Mouse (Mus musculus) limb, embryonic 14.5 days (tissue): Measurements from ENCODE around the gene Gm20388. TPM values are rescaled to one million over a fixed set of nuclear protein-coding genes. Genes with fewer than 3 reads are reported as not detected.

ENCODE experiments used
- ATAC-seq: fragments of 200-750 bp; cut with Nextera tagmentation; 2 replicates; pipeline ENCODE4 v1.8.0; 2017; ENCODE audit warnings: low read depth, moderate number of reproducible peaks, moderate TSS enrichment; ENCODE audit not compliant: low FRiP score
- DNase-seq: peaks from one replicate; pipeline ENCODE4 v3.0.0-alpha.2; 2015; ENCODE audit warnings: low spot score
- H3K27ac ChIP-seq: fragments of 300-500 bp; sonication (generic); replicated peaks from 2 replicates; pipeline ENCODE4 v1.5.1; 2014; ENCODE audit warnings: low read depth, mild to moderate bottlenecking, low read length, moderate library complexity, mixed read lengths
- H3K27me3 ChIP-seq: fragments of 300-500 bp; sonication (generic); 2 replicates; pipeline ENCODE4 v1.6.1; 2014; ENCODE audit warnings: low read length, mixed read lengths; ENCODE audit not compliant: control insufficient read depth, insufficient read depth
- H3K36me3 ChIP-seq: fragments of 300-500 bp; sonication (generic); 2 replicates; pipeline ENCODE4 v1.6.1; 2014; ENCODE audit warnings: mild to moderate bottlenecking, low read length, moderate library complexity, mixed read lengths; ENCODE audit not compliant: control insufficient read depth, insufficient read depth
- H3K4me1 ChIP-seq: fragments of 300-500 bp; sonication (generic); 2 replicates; pipeline ENCODE4 v1.6.1; 2014; ENCODE audit warnings: antibody characterized with exemption, low read length, mixed read lengths; ENCODE audit not compliant: control insufficient read depth, insufficient read depth
- H3K4me2 ChIP-seq: fragments of 300-500 bp; sonication (generic); replicated peaks from 2 replicates; pipeline ENCODE4 v1.6.1; 2014; ENCODE audit warnings: low read depth, mild to moderate bottlenecking, low read length, moderate library complexity; ENCODE audit not compliant: severe bottlenecking
- H3K4me3 ChIP-seq: fragments of 300-500 bp; sonication (generic); replicated peaks from 2 replicates; pipeline ENCODE4 v1.5.1; 2014; ENCODE audit warnings: low read length
- H3K9ac ChIP-seq: fragments of 300-500 bp; sonication (generic); 2 replicates; pipeline ENCODE4 v1.6.1; 2014; ENCODE audit warnings: mild to moderate bottlenecking, low read depth, low read length, moderate library complexity; ENCODE audit not compliant: severe bottlenecking
- H3K9me3 ChIP-seq: fragments of 300-500 bp; sonication (generic); 2 replicates; pipeline ENCODE4 v1.6.1; 2016; ENCODE audit warnings: low read length; ENCODE audit not compliant: control insufficient read depth
- POLR2A ChIP-seq: fragments of 200-500 bp; IDR thresholded peaks from 2 replicates; pipeline ENCODE4 v1.8.0; 2012; ENCODE audit warnings: inconsistent platforms, mild to moderate bottlenecking, moderate library complexity, borderline replicate concordance; ENCODE audit not compliant: insufficient read depth, insufficient read length; ENCODE audit errors: extremely low read depth
- WGBS: fragments of 180-500 bp; shearing (Covaris S2); extraction: QIAGEN DNeasy Blood & Tissue Kit; methylation state at CpG from one replicate; pipeline ENCODE4 v1.1.7; 2014; 5-methylcytosine and 5-hydroxymethylcytosine counted together
- polyA plus RNA-seq, 2 experiments: library from polyadenylated mRNA; depleted of rRNA in 1 of 2; stranded (reverse) in 1 of 2; unstranded in 1 of 2; fragments of >200 nt; fragmentation: Nextera tagmentation in 1 of 2; extraction: Ambion mirVana in 1 of 2; gene quantifications; 2 replicates each; pipeline versions ENCODE4 v1.2.1 to v1.2.3; 2012 to 2014

Gene Gm20388
- polyA plus RNA-seq, 2 experiments: 1.9 to 49.9 TPM

- no peak for ATAC-seq
- H3K4me3 ChIP-seq: no peak overlapping the region
- no peak overlapping the region for H3K4me2 ChIP-seq
- no peaks in the 10 kb centered on the region for H3K9me3 ChIP-seq
- TF ChIP-seq POLR2A: no peak
- H3K27ac ChIP-seq: no peak overlapping the region
- H3K27me3 ChIP-seq: no peaks in the 10 kb centered on the region
- H3K4me1 ChIP-seq: peaks cover 30% of the 10 kb centered on the region
- WGBS: 74% methylated on average over 4 of the region's 4 CpGs
- no peak overlapping the region for H3K9ac ChIP-seq
- H3K36me3 ChIP-seq: no peaks in the 10 kb centered on the region
- no peak for DNase-seq
These were observed 459.8 kb downstream of the Gm20388 start for GRCm38 (mm10) chr8:120370461-120370860.

DNA sequence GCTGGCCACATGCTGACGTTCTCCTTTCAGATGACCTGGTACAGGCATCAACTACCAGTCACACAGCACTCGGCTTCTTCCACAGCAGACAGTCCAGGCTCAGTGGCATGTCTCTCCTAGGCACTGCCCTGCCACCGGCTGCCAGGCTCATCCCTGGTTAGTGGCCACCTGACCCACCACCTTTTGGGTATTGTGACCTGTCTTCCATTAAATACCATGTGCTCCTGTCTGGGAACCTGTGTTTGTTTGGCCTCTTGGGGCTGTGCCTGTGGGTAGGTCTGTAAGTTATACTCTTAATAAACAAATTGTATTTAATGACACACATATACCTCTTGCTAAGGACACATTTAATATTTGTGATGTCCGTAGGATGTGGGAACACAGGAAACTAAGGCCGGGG, 460.5 kb downstream of the Gm20388 start:
- H3K4me1 ChIP-seq: peaks cover 30% of the 10 kb centered on the region
- no peaks in the 10 kb centered on the region for H3K9me3 ChIP-seq
- H3K36me3 ChIP-seq: no peaks in the 10 kb centered on the region
- no peak for TF ChIP-seq POLR2A
- H3K27me3 ChIP-seq: no peaks in the 10 kb centered on the region
- H3K4me2 ChIP-seq: no peak overlapping the region
- 82% methylated on average over 5 of the region's 5 CpGs for WGBS
- H3K27ac ChIP-seq: no peak overlapping the region
- ATAC-seq: no peak
- no peak overlapping the region for H3K4me3 ChIP-seq
- no peak overlapping the region for H3K9ac ChIP-seq
- no peak for DNase-seq

DNA sequence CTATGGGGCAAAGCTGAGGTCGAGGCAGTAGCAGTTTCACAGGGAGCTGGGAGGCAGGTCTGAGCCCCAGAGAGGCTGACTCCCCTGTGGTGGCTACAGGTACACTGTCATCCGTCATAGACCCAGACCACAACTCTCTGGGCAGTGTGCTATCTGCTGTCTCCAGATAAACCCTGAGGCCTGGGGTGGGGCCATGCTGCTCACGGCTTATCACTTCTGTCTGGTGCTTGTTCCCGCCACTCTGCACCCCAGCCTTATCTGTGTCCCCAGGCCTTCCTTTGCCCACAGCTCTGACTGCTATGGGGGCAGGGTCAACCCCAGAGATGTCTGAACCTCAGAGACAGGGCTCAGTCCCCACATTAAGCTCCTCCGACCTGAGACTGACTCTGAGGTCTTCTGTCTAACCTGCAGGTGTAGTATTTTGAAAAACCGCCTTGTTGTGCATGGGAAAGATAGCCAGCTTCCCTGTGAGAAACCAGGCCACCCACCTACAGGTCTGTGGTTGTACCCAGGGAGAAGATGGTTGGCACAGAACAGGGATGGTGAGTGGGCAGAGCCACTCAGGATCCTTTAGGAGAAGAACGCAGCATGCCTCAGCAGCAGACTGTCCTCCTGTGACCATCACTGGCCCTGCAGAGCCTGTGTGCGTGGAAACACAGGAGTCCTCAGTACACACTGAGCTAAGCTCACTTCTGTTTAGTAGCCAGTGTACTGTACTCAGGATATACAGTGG, 461.2 kb downstream of the Gm20388 start:
- H3K9ac ChIP-seq: no peak overlapping the region
- H3K4me3 ChIP-seq: no peak overlapping the region
- ATAC-seq (no peak), DNase-seq (no peak)
- H3K4me2 ChIP-seq: no peak overlapping the region
- H3K27me3 ChIP-seq: no peaks in the 10 kb centered on the region
- 74% methylated on average over 8 of the region's 8 CpGs for WGBS
- H3K36me3 ChIP-seq: no peaks in the 10 kb centered on the region
- H3K9me3 ChIP-seq: no peaks in the 10 kb centered on the region
- H3K27ac ChIP-seq: no peak overlapping the region
- no peak for TF ChIP-seq POLR2A
- H3K4me1 ChIP-seq: peaks cover 32% of the 10 kb centered on the region

DNA sequence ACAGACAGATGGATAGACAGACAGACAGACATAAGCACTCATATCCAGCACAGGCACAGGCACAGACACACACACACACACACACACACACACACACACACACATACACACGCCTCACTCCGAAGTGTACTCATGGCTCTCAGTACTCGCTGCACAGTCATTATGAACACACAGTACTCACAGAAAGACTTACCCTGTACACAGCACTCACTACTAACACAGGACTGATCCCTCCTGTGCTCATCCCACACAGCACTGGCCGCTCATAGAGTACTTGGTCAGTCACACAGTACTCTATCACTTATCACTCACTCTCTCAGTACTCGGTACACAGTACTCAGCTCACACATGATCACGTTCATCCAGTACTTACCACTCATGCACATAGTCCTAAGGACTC, 462.0 kb downstream of the Gm20388 start:
- ATAC-seq (no peak), DNase-seq (no peak)
- H3K27ac ChIP-seq: no peak overlapping the region
- no peaks in the 10 kb centered on the region for H3K9me3 ChIP-seq
- peaks cover 40% of the 10 kb centered on the region for H3K4me1 ChIP-seq
- no peak overlapping the region for H3K4me2 ChIP-seq
- no peaks in the 10 kb centered on the region for H3K27me3 ChIP-seq
- no peaks in the 10 kb centered on the region for H3K36me3 ChIP-seq
- H3K9ac ChIP-seq: no peak overlapping the region
- WGBS: 91% methylated on average over 6 of the region's 6 CpGs
- TF ChIP-seq POLR2A: no peak
- no peak overlapping the region for H3K4me3 ChIP-seq

GRCm38 (mm10) chr8:120373621-120374020, 463.0 kb downstream of the Gm20388 start:
- peaks cover 44% of the 10 kb centered on the region for H3K4me1 ChIP-seq
- H3K4me2 ChIP-seq: no peak overlapping the region
- no peaks in the 10 kb centered on the region for H3K36me3 ChIP-seq
- H3K4me3 ChIP-seq: no peak overlapping the region
- no peaks in the 10 kb centered on the region for H3K27me3 ChIP-seq
- DNase-seq (no peak), ATAC-seq (no peak)
- 60% methylated on average over 3 of the region's 3 CpGs for WGBS
- no peak for TF ChIP-seq POLR2A
- no peak overlapping the region for H3K27ac ChIP-seq
- H3K9ac ChIP-seq: no peak overlapping the region
- no peaks in the 10 kb centered on the region for H3K9me3 ChIP-seq
